Mouse (Mus musculus) G1E-ER4 (cell line): ENCODE results near the gene Plin3. TPM values are rescaled to one million over a fixed set of nuclear protein-coding genes. Genes with fewer than 3 reads are reported as not detected.

Experiments used
- GATA1 ChIP-seq: IDR thresholded peaks from one replicate; pipeline ENCODE4 v1.8.0; 2012; ENCODE audit warnings: low read length, inconsistent platforms
- polyA plus RNA-seq: library from polyadenylated mRNA; stranded (reverse); fragments of >175 nt; gene quantifications from 2 replicates; pipeline ENCODE4 v1.2.3, GENCODE M21; 2012

The Plin3 gene
- polyA plus RNA-seq, 1 experiment, result 7.9 TPM

DNA sequence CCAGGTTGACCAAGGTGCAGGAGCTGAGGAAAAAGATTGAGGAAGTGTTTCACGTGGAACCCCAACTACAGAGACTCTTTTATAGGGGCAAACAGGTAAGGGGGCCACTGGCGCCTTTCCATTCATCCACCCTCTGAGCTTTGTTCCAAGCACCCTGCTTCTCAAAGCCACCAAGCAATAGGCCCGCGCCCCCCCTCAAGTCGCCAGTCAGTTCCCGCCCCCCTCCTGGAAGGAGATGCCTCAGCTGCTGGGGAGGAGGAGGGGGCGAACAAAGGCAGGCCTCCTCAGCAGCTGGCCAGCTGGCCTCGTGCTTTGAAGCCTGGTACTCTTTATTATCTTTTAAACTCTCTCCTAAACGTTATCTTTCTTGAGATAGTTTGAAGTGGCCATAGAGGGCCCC lies 12.5 kb upstream of the Plin3 start:
- TF ChIP-seq GATA1, result no peak

DNA sequence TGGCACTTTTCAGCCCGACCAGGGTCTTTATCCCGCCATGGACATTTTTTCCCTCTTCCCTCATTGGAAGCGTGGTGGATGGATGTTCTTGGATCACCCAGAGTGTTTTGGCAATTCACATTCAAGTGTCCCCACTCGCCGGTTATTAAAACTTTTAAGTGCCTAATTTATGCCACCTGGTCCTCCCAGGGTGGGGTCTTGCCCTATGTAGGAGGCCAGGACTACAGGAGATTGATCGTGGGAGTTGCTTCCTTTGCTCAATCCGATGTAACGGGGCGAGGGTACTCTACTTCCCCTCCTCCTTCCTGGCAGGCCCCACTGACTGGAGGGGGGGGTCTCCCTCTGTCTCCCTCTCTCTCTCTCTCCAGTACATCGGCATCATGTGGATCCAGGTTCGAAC lies 12.0 kb upstream of the Plin3 start:
- TF ChIP-seq GATA1, result no peak

DNA sequence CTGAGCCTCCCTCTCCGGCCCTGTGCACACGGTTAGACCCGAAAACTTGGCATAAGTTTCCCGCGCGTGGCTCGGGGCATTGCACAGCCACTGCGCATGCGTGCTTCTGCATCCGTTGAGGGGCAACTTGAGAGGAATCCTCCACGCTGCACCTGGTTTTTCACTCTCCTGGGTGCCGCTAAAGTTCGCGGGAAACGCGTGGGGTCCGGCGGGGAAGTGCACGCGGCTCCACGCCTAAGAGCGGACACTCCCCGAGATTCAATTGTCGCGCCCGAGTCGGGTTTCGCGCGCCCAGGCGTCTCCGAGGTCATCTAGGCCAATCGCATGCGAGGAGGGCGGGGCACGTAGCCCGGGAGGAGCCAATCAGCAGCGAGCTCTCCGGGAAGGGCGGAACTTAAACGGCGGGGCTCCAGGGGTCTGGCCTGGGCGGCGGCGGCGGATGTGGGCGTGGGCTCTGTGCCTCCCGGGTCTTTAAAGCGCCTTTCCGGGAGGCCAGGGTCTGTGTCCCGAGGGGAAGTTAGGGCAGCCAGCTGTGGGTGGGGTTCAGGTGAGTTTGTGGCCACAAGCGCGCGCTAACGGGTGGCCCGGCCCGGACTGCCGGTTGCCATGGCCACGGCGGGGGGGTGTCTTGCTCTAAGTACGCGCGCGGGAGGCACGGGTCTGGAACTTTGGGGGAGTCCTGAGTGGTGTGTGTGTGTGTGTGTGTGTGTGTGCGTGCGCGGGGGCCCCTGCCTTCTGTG lies 11.3 kb upstream of the Plin3 start:
- no peak for TF ChIP-seq GATA1

GRCm38 (mm10) chr17:56303160-56303846 lies 10.6 kb upstream of the Plin3 start, which contains the start of gene Uhrf1:
Gene Uhrf1, plus strand, starts transcription at chr17:56303321.
- TF ChIP-seq GATA1, result no peak

DNA sequence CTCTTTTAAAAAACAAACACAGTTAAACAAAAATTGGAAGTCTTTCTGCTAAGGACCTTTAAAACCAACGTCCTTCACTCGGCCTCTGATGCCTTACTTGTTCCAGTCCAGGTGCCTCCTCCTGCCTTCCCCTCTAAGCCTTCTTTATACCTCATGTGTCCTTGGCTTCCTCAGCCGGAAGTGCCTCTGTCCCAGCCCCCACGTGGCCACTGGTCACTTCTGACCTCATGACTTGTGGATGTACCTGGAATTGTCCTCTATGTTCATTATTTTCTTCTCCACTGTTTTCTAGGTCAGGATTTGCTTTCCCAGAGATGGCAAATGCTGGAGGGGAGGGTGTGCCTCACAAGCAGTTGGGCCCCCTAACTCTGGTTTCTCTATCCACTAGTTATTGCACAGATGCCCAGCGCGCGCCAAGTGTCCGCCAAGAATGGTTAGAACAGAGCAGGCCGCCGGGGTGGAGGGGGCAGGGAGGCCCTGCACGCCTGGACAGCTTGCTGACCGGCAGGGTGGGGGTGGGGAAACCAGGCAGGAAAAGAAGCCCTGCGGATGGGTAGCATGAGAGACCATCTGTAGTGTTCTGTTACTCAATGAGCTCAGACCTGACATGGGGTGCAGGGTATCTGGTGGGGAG lies 9.8 kb upstream of the Plin3 start:
- no peak for TF ChIP-seq GATA1

DNA sequence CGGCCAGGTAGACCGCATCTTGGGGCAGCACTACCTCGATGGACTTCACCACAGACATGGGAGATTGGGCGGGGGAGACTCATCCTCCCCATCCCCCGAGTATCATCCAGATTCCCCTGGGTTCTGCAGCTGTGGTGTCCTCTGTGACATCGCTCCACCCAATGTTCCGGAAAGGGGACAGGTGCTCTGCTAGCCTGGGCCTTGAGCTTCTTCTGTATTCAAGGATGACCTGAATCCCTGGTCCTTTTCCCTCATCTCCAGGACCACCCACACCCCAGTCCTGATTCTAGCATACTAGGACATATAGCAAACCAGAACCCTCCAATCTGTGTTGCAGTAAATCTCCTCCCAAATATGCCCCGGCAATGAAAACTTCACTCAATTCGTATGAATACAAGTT lies 7.5 kb upstream of the Plin3 start, which contains the start of gene Arrdc5:
Gene Arrdc5, minus strand, starts transcription at position 101 of the 400 bp plus-strand sequence.
- no peak for TF ChIP-seq GATA1

DNA sequence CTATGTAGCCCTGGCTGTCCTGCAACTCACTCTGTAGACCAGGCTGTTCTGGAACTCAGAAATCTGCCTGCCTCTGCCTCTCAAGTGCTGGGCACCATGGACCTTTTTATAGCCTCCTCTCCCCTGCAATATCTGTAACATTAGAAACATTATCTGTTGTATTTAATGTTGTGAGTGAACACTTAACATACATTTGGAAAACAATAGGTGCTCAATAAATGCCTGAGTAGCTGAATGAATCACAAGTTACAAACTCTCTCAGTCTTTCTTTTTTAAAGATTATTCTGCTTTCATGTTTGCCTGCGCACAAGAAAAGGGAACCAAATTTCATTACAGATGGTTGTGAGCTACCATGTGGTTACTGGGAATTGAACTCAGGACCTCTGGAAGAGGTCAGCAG lies 5.6 kb upstream of the Plin3 start:
- no peak for TF ChIP-seq GATA1

GRCm38 (mm10) chr17:56296201-56296600 lies 3.5 kb upstream of the Plin3 start:
- TF ChIP-seq GATA1, result no peak

GRCm38 (mm10) chr17:56294241-56294640 lies 1.6 kb upstream of the Plin3 start:
- no peak for TF ChIP-seq GATA1

GRCm38 (mm10) chr17:56293291-56293690 lies 618 bp upstream of the Plin3 start:
- TF ChIP-seq GATA1, result no peak

DNA sequence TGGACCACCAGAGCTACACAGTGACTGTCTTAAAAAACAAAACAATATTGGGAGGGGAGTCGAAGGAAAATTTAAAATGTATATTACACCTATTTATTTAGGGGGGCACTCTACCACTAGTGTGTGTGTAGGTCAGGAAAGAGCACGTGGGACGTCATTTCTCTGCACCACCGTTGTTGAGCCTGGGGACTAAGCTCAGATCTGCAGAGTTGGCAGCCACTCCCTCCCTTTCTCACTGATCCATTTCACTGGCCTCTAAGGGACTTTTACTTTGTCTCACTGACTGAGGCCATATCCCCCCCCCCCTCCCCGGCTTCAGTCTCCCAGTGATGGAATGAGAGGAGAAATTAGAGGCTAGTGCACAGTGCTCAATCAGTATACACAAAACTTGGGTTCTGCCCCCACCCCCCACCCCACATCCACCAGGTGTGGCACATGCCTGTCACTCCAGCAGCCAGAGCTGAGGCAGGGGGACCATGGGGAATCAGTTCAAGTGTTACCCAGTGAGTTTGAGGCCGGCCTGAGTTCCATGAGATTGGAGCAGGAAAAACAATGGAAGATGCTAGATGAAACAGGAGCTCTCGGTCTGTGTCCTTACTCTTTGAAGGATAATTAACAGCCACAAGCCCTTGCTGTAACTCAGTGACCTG lies 722 bp downstream of the Plin3 start:
- no peak for TF ChIP-seq GATA1

DNA sequence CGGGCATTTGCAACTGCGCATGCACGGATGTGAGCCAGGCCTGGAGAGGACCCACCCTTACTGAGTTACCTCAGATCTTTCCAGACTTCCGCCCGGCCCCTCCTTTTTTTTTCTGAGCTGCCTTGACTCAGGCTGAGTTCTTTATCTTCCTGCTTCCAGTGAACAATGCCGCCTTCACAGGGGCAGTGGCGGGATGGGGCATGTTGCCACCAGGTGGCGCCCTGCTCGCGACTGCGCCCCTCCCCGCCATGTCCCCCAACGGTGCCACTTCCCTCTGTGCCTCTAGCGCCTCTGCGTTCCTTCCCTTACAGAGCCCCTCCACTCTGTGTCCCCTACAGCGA lies 1.5 kb downstream of the Plin3 start:
- TF ChIP-seq GATA1, result no peak

DNA sequence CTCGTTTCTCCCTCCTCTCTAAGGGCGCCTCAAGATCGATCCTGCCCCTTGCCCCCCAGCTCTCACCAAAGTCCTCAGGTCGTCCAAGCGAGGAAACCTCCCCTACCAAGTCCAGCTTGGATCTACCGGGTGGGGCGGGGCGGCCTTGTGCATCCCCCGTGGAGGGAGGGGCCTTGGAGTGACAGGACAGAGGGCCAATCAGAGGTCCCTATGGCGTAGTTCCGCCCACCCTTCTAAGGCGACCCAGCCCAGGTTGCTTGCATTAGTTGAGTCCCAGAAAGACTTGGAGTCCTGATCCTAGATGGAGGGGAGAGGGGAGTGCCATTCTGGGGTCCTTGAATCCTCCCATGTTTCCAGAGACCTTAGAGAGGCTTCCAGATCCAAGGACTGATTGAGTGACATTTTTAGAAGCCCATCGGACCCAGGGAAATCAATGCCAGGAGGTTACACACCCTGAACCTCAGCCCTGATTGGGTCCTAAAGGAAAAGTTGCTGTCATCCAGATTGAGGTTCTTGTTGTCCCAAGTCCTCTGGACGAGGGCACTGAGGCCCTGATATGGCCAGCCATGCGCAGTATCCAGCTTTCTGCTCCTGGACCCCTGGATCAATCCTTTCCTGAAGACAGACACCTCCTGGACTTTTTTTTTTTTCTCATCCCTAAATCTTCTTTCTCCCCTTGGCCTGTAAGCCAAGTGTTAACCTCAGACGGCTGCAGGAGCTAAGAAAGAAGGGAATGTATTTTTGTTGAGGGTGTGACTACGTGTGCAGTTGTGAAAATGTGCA lies 2.1 kb downstream of the Plin3 start:
- TF ChIP-seq GATA1, result no peak

- TF ChIP-seq GATA1, result peak; percentile 63
These were observed 3.0 kb downstream of the Plin3 start for GRCm38 (mm10) chr17:56289371-56290331.
